9 mouse cellular contexts compared by ENCODE assay signal in genomic region chr2:25182664-25183063, GRCm38 (mm10). TPM values are rescaled to one million over a fixed set of nuclear protein-coding genes. Genes with fewer than 3 reads are reported as not detected.
DNase-seq lines count a peak whose midpoint lies in the region; ATAC-seq and TF ChIP-seq lines count a peak whose summit lies in the region.
"Had no signal": no experiment of that assay in that cellular context is flagged by ENCODE, and none has a peak within 500 bp of the region (broad histone marks: within the 10 kb centered on the region; RNA-seq: fewer than 3 reads in every experiment).

No protein-coding gene starts in this region.

- 20% methylated on average over 6 of the region's 6 CpGs for WGBS in embryonic facial prominence, embryonic 12.5 days
- 9% methylated on average over 6 of the region's 6 CpGs for WGBS in hindbrain, postnatal 0 days
- 6% methylated on average over 6 of the region's 6 CpGs for WGBS in neural tube, embryonic 13.5 days

- no peak for ATAC-seq in embryonic facial prominence, embryonic 12.5 days (ENCODE audit: insufficient number of reproducible peaks, insufficient read depth, low FRiP score, low TSS enrichment)
- no peak for ATAC-seq in hindbrain, postnatal 0 days
- ATAC-seq in neural tube, embryonic 13.5 days (ENCODE audit: low read depth) = no peak

- no peaks in the 10 kb centered on the region for H3K36me3 ChIP-seq in embryonic facial prominence, embryonic 12.5 days
- H3K36me3 ChIP-seq in hindbrain, postnatal 0 days (ENCODE audit: insufficient read depth, low read length) = no peaks in the 10 kb centered on the region
- H3K36me3 ChIP-seq in neural tube, embryonic 13.5 days = no peaks in the 10 kb centered on the region

- peak overlapping the region; percentile 72 for H3K4me3 ChIP-seq in layer of hippocampus, adult 2 months
- peak overlapping the region; percentile 55 for H3K4me3 ChIP-seq in embryonic facial prominence, embryonic 12.5 days
- H3K4me3 ChIP-seq in hindbrain, postnatal 0 days (ENCODE audit: low read length) = peak overlapping the region; percentile 72
- peak overlapping the region; percentile 69 for H3K4me3 ChIP-seq in neural tube, embryonic 13.5 days

- H3K9ac ChIP-seq in embryonic facial prominence, embryonic 12.5 days = peak overlapping the region; percentile 36
- H3K9ac ChIP-seq in hindbrain, postnatal 0 days (replicated peaks; ENCODE audit: low read length) = peak overlapping the region; percentile 1; the same call in 1 of the 2 replicates
- H3K9ac ChIP-seq in neural tube, embryonic 13.5 days = peak overlapping the region; percentile 78

- H3K9me3 ChIP-seq in embryonic facial prominence, embryonic 12.5 days = no peaks in the 10 kb centered on the region
- H3K9me3 ChIP-seq in hindbrain, postnatal 0 days (ENCODE audit: low read length) = no peaks in the 10 kb centered on the region
- no peaks in the 10 kb centered on the region for H3K9me3 ChIP-seq in neural tube, embryonic 13.5 days

- peak overlapping the region; percentile 87 for H3K27ac ChIP-seq in layer of hippocampus, adult 2 months
- no peak overlapping the region for H3K27ac ChIP-seq in embryonic facial prominence, embryonic 12.5 days
- no peak overlapping the region for H3K27ac ChIP-seq in hindbrain, postnatal 0 days
- peak overlapping the region; percentile 91 for H3K27ac ChIP-seq in neural tube, embryonic 13.5 days (replicated peaks)

- no peak for TF ChIP-seq CTCF in layer of hippocampus, adult 2 months (conservative IDR thresholded peaks at IDR 0.05)
- TF ChIP-seq CTCF in hindbrain, postnatal 0 days (IDR thresholded peaks at IDR 0.05; ENCODE audit: low read depth) = no peak

- peaks cover 42% of the 10 kb centered on the region for H3K4me1 ChIP-seq in embryonic facial prominence, embryonic 12.5 days
- peaks cover 16% of the 10 kb centered on the region for H3K4me1 ChIP-seq in hindbrain, postnatal 0 days (ENCODE audit: insufficient read depth, low read length)
- H3K4me1 ChIP-seq in neural tube, embryonic 13.5 days (replicated peaks) = peaks cover 85% of the 10 kb centered on the region

- no peak for DNase-seq in layer of hippocampus, adult 2 months (ENCODE audit: low spot score in 2 of 2)
- no peak for DNase-seq in layer of hippocampus, postnatal 36 days
- peak; percentile 40 for DNase-seq in hindbrain, postnatal 0 days (ENCODE audit: low spot score)
- DNase-seq in frontal cortex, adult 2 months (ENCODE audit: extremely low spot score in 1 of 2, low spot score in 1 of 2) = no peak
- no peak for DNase-seq in frontal cortex, postnatal 10 days (ENCODE audit: low spot score in 2 of 2)
- DNase-seq in spleen, postnatal 4 days (ENCODE audit: low spot score in 2 of 2) = no peak

- H3K4me2 ChIP-seq in embryonic facial prominence, embryonic 12.5 days (replicated peaks) = peak overlapping the region; percentile 80
- peak overlapping the region; percentile 69 for H3K4me2 ChIP-seq in hindbrain, postnatal 0 days (ENCODE audit: low read depth, low read length)
- peak overlapping the region; percentile 79 for H3K4me2 ChIP-seq in neural tube, embryonic 13.5 days

- H3K27me3 ChIP-seq in embryonic facial prominence, embryonic 12.5 days = peaks cover 78% of the 10 kb centered on the region
- H3K27me3 ChIP-seq in hindbrain, postnatal 0 days (ENCODE audit: insufficient read depth, low read length) = no peaks in the 10 kb centered on the region
- no peaks in the 10 kb centered on the region for H3K27me3 ChIP-seq in neural tube, embryonic 13.5 days

RNA-seq across cellular contexts. Expression of gene Nrarp, which starts 2.1 kb away (rescaled TPM):
- total RNA-seq in layer of hippocampus, adult 2 months (2021) = 10 to 100 TPM; 21.3 to 21.9 TPM
- 10 to 100 TPM; 21.3 to 21.5 TPM for total RNA-seq in layer of hippocampus, postnatal 36 days (2021)
- 21.3 and 24.7 TPM in 2 replicates for polyA plus RNA-seq in embryonic facial prominence, embryonic 12.5 days (2016; fragmentation: Nextera tagmentation; extraction: Ambion mirVana)
- total RNA-seq in hindbrain, postnatal 0 days (2014; rRNA removed) = 50.8 and 58.0 TPM in 2 replicates
- 14.2 and 14.7 TPM in 2 replicates for polyA plus RNA-seq in hindbrain, postnatal 0 days (2015; fragmentation: Nextera tagmentation; extraction: Ambion mirVana)
- 25.5 and 27.9 TPM in 2 replicates for polyA plus RNA-seq in neural tube, embryonic 13.5 days (2015; fragmentation: Nextera tagmentation; extraction: Ambion mirVana)
- 38.7 and 39.1 TPM in 2 replicates for polyA plus RNA-seq in frontal cortex, adult 2 months (2012; rRNA removed)

RNA-seq across cellular contexts. Expression of gene Tor4a, which starts 14.0 kb away (rescaled TPM):
- 1 to 10 TPM; 2.2 to 3.0 TPM for total RNA-seq in layer of hippocampus, adult 2 months (2021)
- total RNA-seq in layer of hippocampus, postnatal 36 days (2021) = 1 to 10 TPM; 1.3 to 1.8 TPM
- 3.1 and 3.9 TPM in 2 replicates for polyA plus RNA-seq in embryonic facial prominence, embryonic 12.5 days (2016; fragmentation: Nextera tagmentation; extraction: Ambion mirVana)
- total RNA-seq in hindbrain, postnatal 0 days (2014; rRNA removed) = 4.0 and 4.7 TPM in 2 replicates
- 1.2 and 1.9 TPM in 2 replicates for polyA plus RNA-seq in hindbrain, postnatal 0 days (2015; fragmentation: Nextera tagmentation; extraction: Ambion mirVana)
- 1.2 and 1.4 TPM in 2 replicates for polyA plus RNA-seq in neural tube, embryonic 13.5 days (2015; fragmentation: Nextera tagmentation; extraction: Ambion mirVana)
- polyA plus RNA-seq in frontal cortex, adult 2 months (2012; rRNA removed) = 2.6 and 3.0 TPM in 2 replicates

RNA-seq across cellular contexts. Expression of gene Nelfb, which starts 28.6 kb away (rescaled TPM):
- 10 to 100 TPM; 57.0 to 58.5 TPM for total RNA-seq in layer of hippocampus, adult 2 months (2021)
- total RNA-seq in layer of hippocampus, postnatal 36 days (2021) = 10 to 100 TPM; 55.1 to 58.1 TPM
- 119 and 121 TPM in 2 replicates for polyA plus RNA-seq in embryonic facial prominence, embryonic 12.5 days (2016; fragmentation: Nextera tagmentation; extraction: Ambion mirVana)
- total RNA-seq in hindbrain, postnatal 0 days (2014; rRNA removed) = 90.3 and 117 TPM in 2 replicates
- 82.0 and 82.8 TPM in 2 replicates for polyA plus RNA-seq in hindbrain, postnatal 0 days (2015; fragmentation: Nextera tagmentation; extraction: Ambion mirVana)
- polyA plus RNA-seq in neural tube, embryonic 13.5 days (2015; fragmentation: Nextera tagmentation; extraction: Ambion mirVana) = 95.1 and 99.9 TPM in 2 replicates
- 60.2 and 65.6 TPM in 2 replicates for polyA plus RNA-seq in frontal cortex, adult 2 months (2012; rRNA removed)

RNA-seq across cellular contexts. Expression of gene Stpg3, which starts 31.8 kb away (rescaled TPM):
- under 1 TPM in 1 of 2 experiments, not detected in 1; 0.33 TPM for total RNA-seq in layer of hippocampus, adult 2 months (2021)
- total RNA-seq in layer of hippocampus, postnatal 36 days (2021) = not detected
- polyA plus RNA-seq in embryonic facial prominence, embryonic 12.5 days (2016; fragmentation: Nextera tagmentation; extraction: Ambion mirVana) = not detected in 2 replicates
- not detected in 2 replicates for total RNA-seq in hindbrain, postnatal 0 days (2014; rRNA removed)
- polyA plus RNA-seq in hindbrain, postnatal 0 days (2015; fragmentation: Nextera tagmentation; extraction: Ambion mirVana) = not detected in 2 replicates
- 0.15 TPM in 1 of 2 replicates, not detected in the other for polyA plus RNA-seq in neural tube, embryonic 13.5 days (2015; fragmentation: Nextera tagmentation; extraction: Ambion mirVana)
- 0.06 and 0.15 TPM in 2 replicates for polyA plus RNA-seq in frontal cortex, adult 2 months (2012; rRNA removed)
- total RNA-seq: neutrophil, adult 5-6 weeks had no signal

RNA-seq across cellular contexts. Expression of gene Fam166a, which starts 35.9 kb away (rescaled TPM):
- total RNA-seq in layer of hippocampus, adult 2 months (2021) = not detected
- not detected for total RNA-seq in layer of hippocampus, postnatal 36 days (2021)
- 1.1 TPM in 1 of 2 replicates, not detected in the other for polyA plus RNA-seq in embryonic facial prominence, embryonic 12.5 days (2016; fragmentation: Nextera tagmentation; extraction: Ambion mirVana)
- not detected in 2 replicates for total RNA-seq in hindbrain, postnatal 0 days (2014; rRNA removed)
- polyA plus RNA-seq in hindbrain, postnatal 0 days (2015; fragmentation: Nextera tagmentation; extraction: Ambion mirVana) = 0.42 TPM in 1 of 2 replicates, not detected in the other
- 0.89 TPM in 1 of 2 replicates, not detected in the other for polyA plus RNA-seq in neural tube, embryonic 13.5 days (2015; fragmentation: Nextera tagmentation; extraction: Ambion mirVana)
- polyA plus RNA-seq in frontal cortex, adult 2 months (2012; rRNA removed) = 0.16 and 0.19 TPM in 2 replicates
- total RNA-seq: neutrophil, adult 5-6 weeks had no signal

Comparison
In these comparisons a context has a peak if more than half of its experiments do, and no peak if none do; other contexts are left out.
1. H3K27ac ChIP-seq: peak in layer of hippocampus, adult 2 months (single experiment) and neural tube, embryonic 13.5 days (single experiment); none in embryonic facial prominence, embryonic 12.5 days (single experiment) and hindbrain, postnatal 0 days (single experiment).
2. H3K9ac ChIP-seq: peak in every context shown above with its lines; median percentile 78 in neural tube, embryonic 13.5 days; 36 in embryonic facial prominence, embryonic 12.5 days; 1 in hindbrain, postnatal 0 days.
3. Peak in every context shown above with its lines, with median percentiles within 50 percentile points of each other: H3K4me3 ChIP-seq and H3K4me2 ChIP-seq.